Mouse (Mus musculus) heart, embryonic 14.5 days (tissue): ENCODE measurements around the gene Ppp1r36. TPM values are rescaled to one million over a fixed set of nuclear protein-coding genes. Genes with fewer than 3 reads are reported as not detected.

Source experiments
- ATAC-seq: fragments of 200-750 bp; cut with Nextera tagmentation; 2 replicates; pipeline ENCODE4 v1.8.0; 2017; ENCODE audit warnings: low read depth, moderate TSS enrichment; ENCODE audit not compliant: insufficient number of reproducible peaks, insufficient read depth, low FRiP score
- H3K27ac ChIP-seq, 2 experiments: fragments of 200-500 bp in 1 of 2; fragments of 300-500 bp in 1 of 2; sonication (generic) in 1 of 2; replicated peaks in 1 of 2; 2 replicates each; pipeline ENCODE4 v1.5.1; 2012 to 2014; ENCODE audit warnings: low read depth in 2 of 2, low read length in 2 of 2, control low read depth in 1 of 2, mild to moderate bottlenecking in 1 of 2, mixed read lengths in 1 of 2; ENCODE audit not compliant: control insufficient read depth in 1 of 2, insufficient read depth in 1 of 2
- H3K27me3 ChIP-seq: fragments of 300-500 bp; sonication (generic); 2 replicates; pipeline ENCODE4 v1.6.1; 2014; ENCODE audit warnings: mild to moderate bottlenecking, low read length, control low read depth; ENCODE audit not compliant: control insufficient read depth, insufficient read depth
- H3K36me3 ChIP-seq: fragments of 300-500 bp; sonication (generic); 2 replicates; pipeline ENCODE4 v1.6.1; 2014; ENCODE audit warnings: mild to moderate bottlenecking, control low read depth, low read length, mixed read lengths; ENCODE audit not compliant: control insufficient read depth, insufficient read depth
- H3K4me1 ChIP-seq, 2 experiments: fragments of 200-500 bp in 1 of 2; fragments of 300-500 bp in 1 of 2; sonication (generic) in 1 of 2; 2 replicates each; pipeline ENCODE4 v1.6.1; 2012 to 2014; ENCODE audit warnings: low read length in 2 of 2, control low read depth in 1 of 2, mixed read lengths in 1 of 2; ENCODE audit not compliant: control insufficient read depth in 2 of 2, insufficient read depth in 2 of 2
- H3K4me2 ChIP-seq: fragments of 300-500 bp; sonication (generic); 2 replicates; pipeline ENCODE4 v1.6.1; 2014; ENCODE audit warnings: mild to moderate bottlenecking, low read length
- H3K4me3 ChIP-seq, 2 experiments: fragments of 200-500 bp in 1 of 2; fragments of 300-500 bp in 1 of 2; sonication (generic) in 1 of 2; 2 replicates each; pipeline ENCODE4 v1.5.1; 2012 to 2014; ENCODE audit warnings: low read length in 2 of 2, mild to moderate bottlenecking in 2 of 2, control low read depth in 1 of 2, low read depth in 1 of 2, moderate library complexity in 1 of 2; ENCODE audit not compliant: control insufficient read depth in 1 of 2, insufficient read depth in 1 of 2
- H3K9ac ChIP-seq: fragments of 300-500 bp; sonication (generic); 2 replicates; pipeline ENCODE4 v1.6.1; 2014; ENCODE audit warnings: mild to moderate bottlenecking, low read length
- H3K9me3 ChIP-seq: fragments of 300-500 bp; sonication (generic); 2 replicates; pipeline ENCODE4 v1.6.1; 2016; ENCODE audit warnings: low read length, control low read depth; ENCODE audit not compliant: control insufficient read depth
- WGBS: fragments of 180-500 bp; shearing (Covaris S2); extraction: QIAGEN DNeasy Blood & Tissue Kit; methylation state at CpG from one replicate; pipeline ENCODE4 v1.1.7; 2014; 5-methylcytosine and 5-hydroxymethylcytosine counted together
- polyA plus RNA-seq: library from polyadenylated mRNA; unstranded; fragments of >200 nt; fragmentation: Nextera tagmentation; extraction: Ambion mirVana; gene quantifications from 2 replicates; pipeline ENCODE4 v1.2.1, GENCODE M21; 2014

Gene Ppp1r36
- polyA plus RNA-seq, 1 experiment from 2014 or later: 3.9 TPM

DNA sequence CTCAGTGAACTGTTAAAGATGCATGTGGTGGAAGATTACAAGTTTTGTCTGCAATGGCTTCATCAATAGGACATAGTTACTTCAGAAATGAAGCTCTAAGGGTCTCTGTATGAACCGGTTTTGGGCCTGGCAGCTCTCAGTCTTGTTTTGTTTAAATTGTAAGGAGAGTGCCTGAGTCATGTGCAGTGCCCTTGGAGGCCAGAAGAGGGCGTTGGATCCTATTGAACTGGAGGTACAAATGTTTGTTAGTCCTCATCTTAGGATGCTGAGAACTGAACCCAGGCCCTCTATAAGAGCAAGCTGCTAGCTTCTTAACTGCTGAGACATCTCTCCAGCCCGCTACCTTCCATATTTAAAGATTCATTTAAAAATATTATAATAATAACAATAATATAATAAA, 15.7 kb upstream of the Ppp1r36 start:
- Histone ChIP-seq H3K36me3 (0 out of 2 replicates have a peak, but pooled peaks cover 2% of the 10 kb centered on the region), H3K9me3 (no peaks in the 10 kb centered on the region), H3K27me3 (peaks cover 7% of the 10 kb centered on the region), H3K4me1 (peaks cover 18 to 23% of the 10 kb centered on the region in 2 experiments), H3K4me3 (no peak overlapping the region), H3K9ac (no peak overlapping the region), H3K27ac (no peak overlapping the region), H3K4me2 (no peak overlapping the region)
- no peak for ATAC-seq
- 58% methylated on average over 3 of the region's 3 CpGs for WGBS

DNA sequence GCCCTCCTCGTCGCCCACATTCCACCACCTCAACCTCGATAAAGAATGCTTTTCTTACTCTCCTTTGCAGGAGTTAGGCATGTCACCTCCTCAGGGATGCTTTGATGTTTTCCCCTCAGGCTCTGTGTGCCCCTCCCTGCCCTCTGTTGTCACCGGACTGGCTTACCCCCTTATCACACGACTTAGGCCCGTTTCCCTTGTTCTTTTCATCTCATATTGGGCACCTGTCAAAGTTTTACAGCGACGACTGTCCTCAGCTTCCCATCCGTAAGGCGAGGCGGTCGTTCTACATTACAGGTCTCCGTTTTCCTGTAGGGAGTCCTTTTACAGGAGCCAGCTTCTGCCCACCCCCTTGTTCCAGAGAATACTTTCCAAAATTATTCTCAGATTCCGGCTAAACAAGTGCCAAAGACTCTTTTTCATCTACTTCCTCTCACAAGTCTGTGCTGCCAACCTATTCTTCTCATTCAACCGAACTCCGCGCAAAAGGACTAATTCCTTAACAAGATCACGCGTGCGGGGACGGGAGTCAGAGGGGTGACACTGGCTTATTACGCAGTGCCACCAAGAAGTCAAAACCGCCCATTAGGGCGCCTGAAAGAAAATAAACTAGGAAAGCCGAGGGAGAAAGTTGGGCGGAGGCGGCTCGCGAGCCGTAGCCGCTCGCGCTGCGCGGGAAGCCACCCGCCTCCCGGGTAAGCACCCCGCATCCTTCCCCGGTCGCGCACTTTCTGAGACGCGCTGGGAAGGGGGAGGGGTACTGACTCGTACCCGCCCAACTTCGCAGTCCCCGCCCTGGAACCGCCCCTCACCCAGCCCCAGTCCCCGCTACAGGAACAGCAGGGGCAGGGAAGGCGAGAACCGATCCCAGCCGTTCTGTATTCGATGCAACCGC, 14.1 kb upstream of the Ppp1r36 start:
- Histone ChIP-seq H3K4me3 (peak overlapping the region; percentile 67 to 98), H3K27me3 (peaks cover 9% of the 10 kb centered on the region), H3K4me1 (peaks cover 18 to 23% of the 10 kb centered on the region in 2 experiments), H3K9me3 (no peaks in the 10 kb centered on the region), H3K4me2 (peak overlapping the region; percentile 72), H3K27ac (peak overlapping the region; percentile 95 to 100), H3K36me3 (0 out of 2 replicates have a peak, but pooled peaks cover 2% of the 10 kb centered on the region), H3K9ac (peak overlapping the region; percentile 77)
- peak; percentile 80 for ATAC-seq
- 1% methylated on average over 54 of the region's 54 CpGs for WGBS

DNA sequence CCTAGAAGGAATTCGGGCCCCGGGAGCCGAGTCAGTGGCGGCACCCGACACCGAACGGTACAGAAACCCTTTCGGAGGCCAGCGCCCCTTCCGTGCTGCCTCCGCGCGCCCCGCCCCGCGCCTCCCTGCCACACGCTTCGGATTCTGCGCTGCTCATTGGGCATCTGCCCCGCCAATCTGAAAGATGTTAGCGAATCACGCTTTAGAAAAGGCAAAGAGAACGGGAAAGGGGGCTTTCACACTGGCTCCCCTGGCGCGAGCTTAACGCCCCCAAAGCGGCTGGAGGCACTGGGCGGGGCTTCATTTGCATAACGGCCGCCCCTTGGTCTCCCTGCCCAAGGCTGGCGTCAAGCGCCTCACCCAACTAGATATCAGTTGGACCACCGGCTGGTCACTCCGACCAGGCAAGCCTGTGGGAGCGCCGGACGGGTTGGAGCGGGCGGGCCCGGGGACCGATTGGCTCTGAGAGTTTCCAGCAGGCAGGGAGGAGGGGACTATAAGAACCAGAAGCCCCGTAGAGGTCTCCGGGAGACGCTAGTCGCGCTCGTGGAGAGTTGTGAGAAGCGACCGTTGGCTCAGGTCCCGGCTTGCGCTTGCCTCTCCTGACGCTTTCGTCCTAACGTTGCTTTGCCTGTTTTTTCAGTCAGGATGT, 13.3 kb upstream of the Ppp1r36 start, which contains the start of gene Hspa2:
TSS of gene Hspa2 (plus strand) at position 291 of the 652 bp plus-strand sequence.
- Histone ChIP-seq H3K9me3 (no peaks in the 10 kb centered on the region), H3K27me3 (peaks cover 9% of the 10 kb centered on the region), H3K4me1 (peaks cover 18 to 21% of the 10 kb centered on the region in 2 experiments), H3K27ac (peak within 1 kb of the TSS; percentile 95 to 100), H3K36me3 (0 out of 2 replicates have a peak, but pooled peaks cover 2% of the 10 kb centered on the region), H3K4me3 (peak within 1 kb of the TSS; percentile 67 to 98), H3K4me2 (peak within 1 kb of the TSS; percentile 72), H3K9ac (peak within 1 kb of the TSS; percentile 77)
- ATAC-seq: peak; percentile 98
- under 1% methylated on average over 54 of the region's 54 CpGs for WGBS

DNA sequence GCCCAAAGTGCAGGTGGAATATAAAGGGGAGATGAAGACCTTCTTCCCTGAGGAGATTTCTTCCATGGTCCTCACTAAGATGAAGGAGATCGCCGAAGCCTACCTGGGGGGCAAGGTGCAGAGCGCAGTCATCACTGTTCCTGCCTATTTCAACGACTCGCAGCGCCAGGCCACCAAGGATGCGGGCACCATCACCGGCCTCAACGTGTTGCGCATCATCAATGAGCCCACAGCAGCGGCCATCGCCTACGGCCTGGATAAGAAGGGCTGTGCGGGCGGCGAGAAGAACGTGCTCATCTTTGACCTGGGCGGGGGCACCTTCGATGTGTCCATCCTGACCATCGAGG, 12.5 kb upstream of the Ppp1r36 start:
- H3K9ac ChIP-seq: peak overlapping the region; percentile 55
- peaks cover 18 to 21% of the 10 kb centered on the region in 2 experiments for H3K4me1 ChIP-seq
- WGBS: 5% methylated on average over 20 of the region's 20 CpGs

DNA sequence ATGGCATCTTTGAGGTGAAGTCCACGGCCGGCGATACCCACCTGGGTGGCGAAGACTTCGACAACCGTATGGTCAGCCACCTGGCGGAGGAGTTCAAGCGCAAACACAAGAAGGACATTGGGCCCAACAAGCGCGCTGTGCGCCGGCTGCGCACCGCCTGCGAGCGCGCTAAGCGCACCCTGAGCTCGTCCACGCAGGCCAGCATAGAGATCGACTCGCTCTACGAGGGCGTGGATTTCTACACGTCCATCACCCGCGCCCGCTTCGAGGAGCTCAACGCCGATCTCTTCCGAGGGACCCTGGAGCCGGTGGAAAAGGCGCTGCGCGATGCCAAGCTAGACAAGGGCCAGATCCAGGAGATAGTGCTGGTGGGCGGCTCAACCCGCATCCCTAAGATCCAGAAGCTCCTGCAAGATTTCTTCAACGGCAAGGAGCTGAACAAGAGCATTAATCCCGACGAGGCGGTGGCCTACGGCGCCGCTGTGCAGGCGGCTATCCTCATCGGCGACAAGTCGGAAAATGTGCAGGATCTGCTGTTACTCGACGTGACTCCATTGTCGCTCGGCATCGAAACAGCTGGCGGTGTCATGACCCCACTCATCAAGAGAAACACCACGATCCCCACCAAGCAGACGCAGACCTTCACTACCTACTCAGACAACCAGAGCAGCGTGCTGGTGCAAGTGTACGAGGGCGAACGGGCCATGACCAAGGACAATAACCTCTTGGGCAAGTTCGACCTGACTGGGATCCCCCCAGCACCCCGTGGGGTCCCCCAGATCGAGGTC, 12.0 kb upstream of the Ppp1r36 start:
- no peaks in the 10 kb centered on the region for H3K36me3 ChIP-seq
- no peaks in the 10 kb centered on the region for H3K9me3 ChIP-seq
- peak overlapping the region; percentile 67 to 98 for H3K4me3 ChIP-seq
- H3K9ac ChIP-seq: peak overlapping the region; percentile 55
- 2% methylated on average over 64 of the region's 64 CpGs for WGBS
- ATAC-seq: no peak
- H3K4me2 ChIP-seq: peak overlapping the region; percentile 72
- no peak overlapping the region for H3K27ac ChIP-seq
- peaks cover 18 to 21% of the 10 kb centered on the region in 2 experiments for H3K4me1 ChIP-seq
- peaks cover 9% of the 10 kb centered on the region for H3K27me3 ChIP-seq

More for the DNA sequence above, 12.5 kb upstream of the Ppp1r36 start:
- peak overlapping the region; percentile 67 to 98 for H3K4me3 ChIP-seq
- H3K36me3 ChIP-seq: 0 out of 2 replicates have a peak, but pooled peaks cover 1% of the 10 kb centered on the region
- H3K27me3 ChIP-seq: peaks cover 9% of the 10 kb centered on the region
- H3K4me2 ChIP-seq: peak overlapping the region; percentile 72
- H3K9me3 ChIP-seq: no peaks in the 10 kb centered on the region
- H3K27ac ChIP-seq: no peak overlapping the region
- no peak for ATAC-seq

DNA sequence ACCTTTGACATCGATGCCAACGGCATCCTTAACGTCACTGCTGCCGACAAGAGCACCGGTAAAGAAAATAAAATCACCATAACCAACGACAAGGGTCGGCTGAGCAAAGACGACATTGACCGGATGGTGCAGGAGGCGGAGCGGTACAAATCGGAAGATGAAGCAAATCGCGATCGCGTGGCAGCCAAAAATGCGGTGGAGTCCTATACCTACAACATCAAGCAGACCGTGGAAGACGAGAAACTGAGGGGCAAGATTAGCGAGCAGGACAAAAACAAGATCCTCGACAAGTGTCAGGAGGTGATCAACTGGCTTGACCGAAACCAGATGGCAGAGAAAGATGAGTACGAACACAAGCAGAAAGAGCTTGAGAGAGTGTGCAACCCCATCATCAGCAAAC, 11.4 kb upstream of the Ppp1r36 start:
- Histone ChIP-seq H3K4me3 (peak overlapping the region; percentile 67 to 98), H3K4me1 (peaks cover 18 to 21% of the 10 kb centered on the region in 2 experiments), H3K27me3 (peaks cover 9% of the 10 kb centered on the region), H3K36me3 (no peaks in the 10 kb centered on the region), H3K27ac (no peak overlapping the region), H3K9me3 (no peaks in the 10 kb centered on the region), H3K4me2 (peak overlapping the region; percentile 72), H3K9ac (peak overlapping the region; percentile 55)
- WGBS: under 1% methylated on average over 23 of the region's 23 CpGs
- ATAC-seq: no peak

DNA sequence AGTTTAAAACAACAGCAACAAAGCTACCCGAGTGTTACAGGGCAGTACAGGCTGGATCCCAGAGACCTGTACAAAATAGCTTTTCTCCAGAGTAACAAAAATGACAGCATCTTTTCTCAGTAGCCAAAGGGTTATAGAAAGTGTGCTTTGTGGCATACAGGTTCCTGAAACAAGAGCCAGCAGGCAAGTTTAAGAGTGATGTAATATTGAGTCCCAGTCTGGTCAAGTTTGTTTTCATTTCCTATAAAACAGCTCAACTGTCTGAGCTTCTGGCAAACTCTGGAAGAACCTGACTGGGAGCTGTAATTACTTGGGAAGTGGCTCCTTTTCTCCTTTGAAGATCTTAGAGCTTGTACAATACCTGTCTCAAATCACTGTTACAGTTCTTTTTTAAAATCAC, 10.2 kb upstream of the Ppp1r36 start:
- H3K27me3 ChIP-seq: peaks cover 9% of the 10 kb centered on the region
- H3K9me3 ChIP-seq: no peaks in the 10 kb centered on the region
- H3K9ac ChIP-seq: no peak overlapping the region
- H3K4me2 ChIP-seq: no peak overlapping the region
- H3K36me3 ChIP-seq: no peaks in the 10 kb centered on the region
- no peak for ATAC-seq
- H3K4me3 ChIP-seq: no peak overlapping the region
- peaks cover 18 to 21% of the 10 kb centered on the region in 2 experiments for H3K4me1 ChIP-seq
- 61% methylated on average over 1 of the region's 1 CpGs for WGBS
- no peak overlapping the region for H3K27ac ChIP-seq
